Mouse (Mus musculus): ENCODE data around the gene Zfp37. TPM values are rescaled to one million over a fixed set of nuclear protein-coding genes. Genes with fewer than 3 reads are reported as not detected.
"Not testable (repeated sequence)": the region's sequence is repeated elsewhere in the genome, so short reads cannot be mapped to it uniquely, and the experiment has no call there.

Zfp37 gene
- 10 to 100 TPM; 22.9 to 25.6 TPM for total RNA-seq (2021)

DNA sequence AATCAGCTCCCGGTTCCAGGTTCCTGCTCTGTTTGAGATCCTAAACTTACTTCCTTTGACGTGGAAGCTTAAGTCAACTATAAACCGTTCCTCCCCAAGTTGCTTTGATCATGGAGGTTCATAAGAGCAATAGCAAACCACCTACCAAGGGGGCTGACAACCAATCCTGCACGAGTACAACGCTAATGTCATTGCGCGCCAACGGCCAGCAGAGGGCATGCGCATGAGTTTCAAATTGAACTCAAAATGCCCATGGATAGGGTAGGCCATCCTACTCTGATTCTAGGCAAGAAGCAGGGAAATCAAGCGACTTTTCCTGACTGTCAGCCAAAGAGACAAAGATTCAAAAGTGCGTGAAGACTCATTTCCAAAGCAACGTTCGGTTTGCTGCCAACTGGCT is at the start of gene Zfp37:
Gene Zfp37, minus strand, starts transcription at position 279 of the 400 bp plus-strand sequence.
- no peak for DNase-seq (ENCODE audit: extremely low spot score in 1 of 2, low spot score in 1 of 2)

DNA sequence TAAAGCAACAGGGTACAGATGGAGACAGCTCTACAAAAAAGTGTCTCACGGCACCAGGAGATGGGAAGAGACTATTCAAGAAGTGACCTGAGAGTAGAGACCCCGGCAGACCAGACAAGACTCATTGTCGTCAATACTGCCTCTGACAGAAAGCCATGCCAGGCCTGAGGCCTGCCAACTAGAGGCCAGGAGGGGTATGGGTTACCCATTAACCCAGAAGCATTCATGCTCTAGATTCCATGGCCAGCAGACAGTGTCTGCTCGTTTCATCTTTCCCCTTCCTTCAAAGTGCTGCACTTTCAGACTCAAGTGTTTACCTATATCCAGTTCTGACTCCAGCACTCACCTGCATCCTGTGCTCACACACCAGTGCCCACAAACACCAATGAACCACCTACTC is 47.2 kb upstream of the Zfp37 start:
- DNase-seq (ENCODE audit: extremely low spot score in 1 of 2, low spot score in 1 of 2): no peak

DNA sequence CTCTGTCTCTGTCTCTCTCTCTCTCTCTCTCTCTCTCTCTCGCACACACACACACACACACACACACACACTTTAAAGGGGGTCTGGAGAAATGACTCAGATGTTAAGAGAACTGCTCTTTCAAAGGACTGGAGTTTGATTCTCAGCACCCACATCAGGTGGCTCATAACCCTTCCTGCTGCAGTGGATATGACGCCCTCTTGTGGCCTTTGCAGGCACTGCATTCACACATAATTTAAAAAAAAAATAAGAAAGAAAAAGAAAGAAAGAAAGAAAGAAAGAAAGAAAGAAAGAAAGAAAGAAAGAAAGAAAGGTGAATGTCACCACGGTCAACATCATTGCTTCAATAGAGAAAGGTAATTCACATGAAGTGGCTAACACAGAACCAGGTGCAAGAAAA is 46.4 kb upstream of the Zfp37 start:
- DNase-seq (ENCODE audit: extremely low spot score in 1 of 2, low spot score in 1 of 2): no peak

DNA sequence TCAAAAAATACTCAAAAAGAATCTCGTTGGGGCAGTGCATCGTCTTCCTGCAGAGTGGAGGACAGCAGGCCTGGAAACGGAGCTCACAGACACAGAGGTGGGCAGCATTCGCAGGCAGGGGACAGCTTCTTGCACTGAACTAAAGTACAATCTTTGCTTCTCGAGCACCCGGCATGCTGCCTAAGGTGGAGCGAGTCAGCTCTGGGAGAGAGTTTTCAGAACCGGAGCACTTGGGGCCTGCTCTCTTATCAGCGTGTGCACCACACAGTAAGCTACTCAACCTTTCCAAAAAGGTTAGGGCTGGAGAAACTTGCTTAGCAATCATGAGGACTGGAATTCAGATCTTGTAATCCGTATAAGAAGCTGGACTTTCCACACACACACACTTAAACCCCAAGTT is 45.8 kb upstream of the Zfp37 start:
- no peak for DNase-seq (ENCODE audit: extremely low spot score in 1 of 2, low spot score in 1 of 2)

DNA sequence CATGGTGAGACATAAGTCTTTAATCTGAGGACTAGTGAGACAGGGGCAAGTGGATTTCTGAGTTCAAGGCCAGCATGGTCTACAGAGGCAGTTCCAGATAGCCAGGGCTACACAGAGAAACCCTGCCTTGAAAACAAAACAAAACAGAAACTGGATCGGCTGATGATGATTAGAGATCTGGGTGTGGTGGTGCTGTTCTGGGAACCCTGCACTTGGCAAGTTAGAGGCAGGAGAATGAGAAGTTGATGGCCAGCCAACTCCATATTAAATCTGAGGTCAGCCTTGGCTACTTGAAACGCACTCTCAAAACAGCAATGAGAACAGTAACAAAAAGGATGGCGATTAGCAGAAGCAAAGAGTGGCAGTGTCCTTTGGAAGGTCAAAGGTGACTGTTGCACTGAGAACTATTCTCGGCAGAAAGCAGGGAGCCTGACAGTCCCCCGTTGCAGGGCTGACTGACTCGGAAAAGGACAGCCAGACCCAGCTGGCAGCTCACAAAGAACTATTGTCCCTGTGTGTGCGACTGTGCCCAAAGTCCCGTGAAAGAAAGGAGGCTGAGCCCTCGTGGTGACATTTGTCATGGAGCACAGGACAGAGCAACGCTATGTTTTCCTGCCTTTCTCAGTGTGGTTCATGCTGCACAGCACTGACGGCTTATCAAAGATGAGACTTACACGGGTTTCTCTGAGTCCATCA is 44.1 kb upstream of the Zfp37 start:
- DNase-seq (ENCODE audit: extremely low spot score in 1 of 2, low spot score in 1 of 2): peak in 1 of 2 experiments; percentile 4

DNA sequence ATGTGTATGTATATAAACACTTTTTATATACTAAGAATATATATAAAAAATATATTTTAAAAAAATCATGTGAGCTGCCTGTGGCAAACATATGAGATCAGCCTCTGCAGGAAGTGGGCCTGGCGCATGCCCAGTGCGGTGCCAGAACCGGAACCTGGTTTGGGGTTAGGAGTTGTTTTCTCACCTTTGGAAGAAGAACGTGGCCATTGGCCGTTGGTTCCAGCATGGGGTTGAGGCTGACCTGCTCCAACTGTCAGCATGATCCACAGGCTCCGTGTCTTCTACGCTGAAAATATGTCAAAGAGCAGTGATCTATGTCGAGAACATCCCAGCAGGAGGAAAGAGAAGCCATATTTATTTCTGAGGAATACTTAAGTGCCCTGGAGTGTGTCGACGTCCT is 43.1 kb upstream of the Zfp37 start:
- DNase-seq (ENCODE audit: extremely low spot score in 1 of 2, low spot score in 1 of 2): peak in 1 of 2 experiments; percentile 1

DNA sequence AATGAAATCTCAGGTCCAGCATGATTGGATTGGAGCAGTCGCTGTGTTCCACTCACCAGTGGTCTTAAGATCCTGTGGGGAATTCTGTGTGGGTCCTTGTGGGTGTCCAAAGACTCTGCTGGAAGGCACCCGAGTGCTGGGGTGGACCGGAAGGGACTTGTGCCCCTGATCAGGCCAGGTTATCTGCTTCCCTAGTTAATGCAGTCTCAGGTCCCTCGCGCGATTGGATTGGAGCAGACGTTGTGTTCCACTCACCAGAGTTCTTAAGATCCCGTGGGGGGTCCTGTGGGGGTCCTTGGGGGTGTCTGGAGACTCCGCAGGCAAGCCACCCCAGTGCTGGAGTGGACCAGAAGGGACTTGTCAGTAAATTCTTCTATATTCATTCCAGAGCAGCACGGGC is 41.8 kb upstream of the Zfp37 start:
- DNase-seq (ENCODE audit: extremely low spot score in 1 of 2, low spot score in 1 of 2): no peak

DNA sequence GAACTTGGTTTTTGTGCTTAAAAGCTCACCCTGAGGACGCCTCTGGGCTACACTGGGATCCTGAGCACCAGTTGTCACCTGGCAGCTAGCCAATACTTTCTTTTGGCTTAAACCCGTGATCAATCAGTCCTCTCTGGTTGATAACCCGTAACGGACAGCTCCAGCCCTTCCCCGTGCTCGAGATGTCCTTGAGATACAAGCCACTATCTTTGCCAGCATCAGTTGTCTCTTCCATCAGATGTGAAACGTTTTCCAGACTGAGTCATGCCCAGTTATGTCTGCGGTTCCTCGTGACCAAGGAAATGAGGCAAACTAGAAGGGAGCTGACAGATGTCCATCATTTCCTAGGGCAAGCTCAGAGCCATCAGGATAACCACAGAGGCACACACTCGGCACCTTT is 36.3 kb upstream of the Zfp37 start:
- peak in 1 of 2 experiments; percentile 5 for DNase-seq (ENCODE audit: extremely low spot score in 1 of 2, low spot score in 1 of 2)

DNA sequence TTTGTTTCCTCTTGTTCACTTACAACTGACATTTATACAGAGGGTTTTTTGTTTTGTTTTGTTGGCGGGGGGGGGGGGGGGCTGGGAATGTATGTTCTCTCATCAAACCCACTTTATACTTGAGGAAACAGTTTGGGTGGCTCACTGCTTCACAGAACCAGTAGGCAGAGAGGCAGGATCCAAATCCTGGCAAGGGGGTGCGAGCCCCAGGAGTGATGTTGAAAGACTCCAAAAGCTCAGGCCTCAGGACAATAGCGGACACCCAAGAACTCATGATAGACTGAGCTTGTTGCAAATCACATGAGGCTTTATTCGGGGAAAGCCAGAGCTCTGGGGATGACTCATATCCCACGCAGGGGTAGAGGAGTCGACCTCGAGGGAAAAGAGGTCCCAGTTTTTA is 35.2 kb upstream of the Zfp37 start:
- not testable (repeated sequence) for DNase-seq (ENCODE audit: extremely low spot score in 1 of 2, low spot score in 1 of 2)

DNA sequence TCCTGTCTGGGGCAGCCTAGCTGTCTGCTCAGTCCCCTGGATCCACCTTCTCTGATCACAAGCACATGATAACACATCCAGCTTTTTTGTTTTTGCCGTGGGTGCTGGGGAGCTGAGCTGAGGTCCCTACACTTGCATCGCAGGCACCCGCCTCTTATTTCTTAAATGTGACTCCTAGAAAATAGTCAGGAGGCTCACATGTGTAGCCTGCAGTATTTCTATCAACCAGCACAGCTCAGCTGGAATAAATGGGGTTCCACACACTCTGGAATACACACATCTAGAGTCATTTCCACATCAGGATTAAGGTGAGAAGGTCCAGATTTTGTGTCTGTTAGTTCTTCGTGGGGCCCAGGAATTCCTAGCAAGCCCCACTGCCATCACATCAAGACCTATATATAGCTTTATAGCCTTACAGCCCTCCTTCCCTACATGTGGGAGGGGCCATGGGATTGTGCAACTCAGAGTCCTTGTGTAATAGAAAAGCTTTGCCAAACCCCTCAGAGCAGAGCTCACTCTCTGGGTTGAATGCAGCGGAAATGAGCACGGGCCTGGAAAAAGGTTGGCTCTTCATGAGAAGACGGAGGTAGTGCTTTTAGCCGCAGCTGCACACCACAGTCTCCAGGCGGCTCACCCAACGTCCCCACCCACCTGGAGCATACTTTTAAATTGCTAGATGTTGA is 34.4 kb upstream of the Zfp37 start:
- DNase-seq (ENCODE audit: extremely low spot score in 1 of 2, low spot score in 1 of 2): no peak

DNA sequence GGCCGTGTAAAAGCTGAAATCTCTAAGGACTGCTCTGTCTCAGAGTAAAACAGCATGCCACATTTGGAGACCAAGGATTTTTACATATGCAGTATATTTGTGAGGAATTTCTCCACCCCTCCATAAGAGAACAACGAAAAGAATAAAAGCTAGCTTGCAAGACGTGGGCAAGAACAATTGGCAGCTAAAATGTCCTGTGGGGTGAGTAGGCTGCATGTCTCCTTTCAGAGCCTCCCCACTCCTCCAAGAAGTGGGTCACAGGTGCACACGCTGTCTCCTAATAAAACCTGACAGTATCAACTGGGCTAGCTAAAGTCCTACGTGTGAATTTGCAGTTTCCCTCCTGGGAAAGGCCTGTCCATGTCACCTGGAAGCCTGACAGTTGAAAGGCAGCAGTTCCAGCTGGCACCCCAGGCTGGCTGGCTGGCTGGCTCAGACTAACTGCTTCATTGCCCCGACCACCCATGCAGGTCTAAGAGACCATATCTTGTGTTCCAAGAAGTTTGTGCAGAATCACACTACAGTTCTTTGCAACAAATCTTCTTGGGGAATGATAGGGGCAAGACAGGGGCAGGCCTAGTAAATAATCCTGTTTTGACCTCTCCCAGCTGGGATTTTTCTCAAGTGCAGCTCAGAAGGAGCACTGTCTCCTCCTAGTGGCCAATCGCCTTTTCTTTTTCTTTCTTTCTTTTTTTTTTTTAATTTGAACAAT is 32.4 kb upstream of the Zfp37 start:
- DNase-seq (ENCODE audit: extremely low spot score in 1 of 2, low spot score in 1 of 2): peak in 1 of 2 experiments; percentile 25

DNA sequence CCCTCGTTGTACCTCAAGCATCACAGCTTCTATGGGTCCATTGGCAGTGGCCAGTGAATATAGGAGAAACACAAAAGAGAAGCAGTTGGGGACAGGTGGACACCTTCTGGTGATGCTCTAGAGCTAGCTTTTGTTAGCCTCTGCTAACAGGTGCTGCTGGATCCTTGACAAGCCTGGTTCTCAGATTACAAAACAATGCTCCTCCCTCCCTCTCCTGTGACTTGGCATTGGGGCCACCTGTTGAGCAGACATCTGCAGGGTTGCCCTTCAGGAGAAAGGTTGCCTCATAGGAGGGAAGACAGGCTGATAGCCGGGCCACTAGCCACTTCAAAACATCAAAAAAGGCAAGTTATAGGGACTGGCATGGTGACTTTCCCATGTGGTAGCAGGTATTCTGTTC is 31.4 kb upstream of the Zfp37 start, which contains the start of gene Slc31a2:
Gene Slc31a2, plus strand, starts transcription at position 287 of the 400 bp plus-strand sequence.
- DNase-seq (ENCODE audit: extremely low spot score in 1 of 2, low spot score in 1 of 2): no peak

DNA sequence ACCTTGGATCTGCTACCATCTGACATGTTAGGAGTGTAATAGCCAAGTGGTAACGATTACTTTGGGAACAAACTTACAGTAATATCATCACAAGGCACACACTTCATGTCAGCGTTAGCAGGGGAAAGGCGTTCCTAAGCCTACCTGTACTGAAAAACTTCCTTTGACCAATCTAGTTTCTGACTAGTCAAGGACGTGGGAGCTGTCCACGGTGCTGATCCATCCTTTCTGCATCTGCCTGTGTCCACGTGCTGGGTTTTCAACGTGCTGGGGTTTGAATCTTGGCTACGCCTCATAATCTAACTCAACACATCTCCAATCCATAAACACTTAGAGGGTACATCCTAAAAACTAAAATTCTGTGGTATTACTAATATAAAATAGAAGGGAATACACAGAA is 26.1 kb upstream of the Zfp37 start:
- DNase-seq (ENCODE audit: extremely low spot score in 1 of 2, low spot score in 1 of 2): no peak

DNA sequence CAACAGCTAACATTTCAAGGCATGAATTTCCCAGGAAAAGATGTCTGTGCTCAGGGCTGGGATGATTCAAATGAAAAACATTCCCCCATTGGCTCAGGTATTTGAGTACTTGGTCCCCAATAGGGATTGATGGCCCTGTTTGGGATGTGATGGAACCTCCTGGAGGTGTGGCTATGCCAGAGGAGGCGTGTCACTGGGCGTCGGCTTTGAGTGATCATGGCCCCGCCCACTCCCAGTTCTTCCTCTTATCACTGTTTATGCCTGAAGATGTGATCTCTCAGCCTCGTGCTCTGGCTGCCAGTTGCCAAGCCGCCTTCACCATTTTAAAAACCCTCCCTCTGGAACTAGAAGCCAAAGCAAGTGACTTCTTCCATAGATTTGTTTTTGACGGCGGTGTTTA is 23.7 kb upstream of the Zfp37 start:
- DNase-seq (ENCODE audit: extremely low spot score in 1 of 2, low spot score in 1 of 2): no peak

DNA sequence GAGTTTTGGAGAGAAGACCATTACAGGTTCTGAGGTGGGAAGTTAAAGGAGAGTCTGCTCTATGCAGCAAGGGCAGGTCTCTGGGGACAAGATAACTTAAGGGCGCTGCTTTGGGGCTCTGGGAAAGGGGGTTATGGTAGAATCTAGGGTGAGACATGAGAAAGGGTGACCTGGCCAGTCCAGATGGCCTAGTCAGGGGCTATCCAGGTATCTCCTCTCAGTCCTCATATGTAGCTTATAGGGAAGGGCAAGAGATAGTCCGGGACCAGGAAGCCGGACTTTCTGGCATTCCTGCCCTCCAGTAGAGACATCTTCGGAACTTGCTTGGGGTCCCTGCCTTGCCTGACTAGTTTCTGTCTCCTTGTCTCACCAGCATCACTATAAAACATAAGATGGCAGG is 20.9 kb upstream of the Zfp37 start:
- DNase-seq (ENCODE audit: extremely low spot score in 1 of 2, low spot score in 1 of 2): no peak

DNA sequence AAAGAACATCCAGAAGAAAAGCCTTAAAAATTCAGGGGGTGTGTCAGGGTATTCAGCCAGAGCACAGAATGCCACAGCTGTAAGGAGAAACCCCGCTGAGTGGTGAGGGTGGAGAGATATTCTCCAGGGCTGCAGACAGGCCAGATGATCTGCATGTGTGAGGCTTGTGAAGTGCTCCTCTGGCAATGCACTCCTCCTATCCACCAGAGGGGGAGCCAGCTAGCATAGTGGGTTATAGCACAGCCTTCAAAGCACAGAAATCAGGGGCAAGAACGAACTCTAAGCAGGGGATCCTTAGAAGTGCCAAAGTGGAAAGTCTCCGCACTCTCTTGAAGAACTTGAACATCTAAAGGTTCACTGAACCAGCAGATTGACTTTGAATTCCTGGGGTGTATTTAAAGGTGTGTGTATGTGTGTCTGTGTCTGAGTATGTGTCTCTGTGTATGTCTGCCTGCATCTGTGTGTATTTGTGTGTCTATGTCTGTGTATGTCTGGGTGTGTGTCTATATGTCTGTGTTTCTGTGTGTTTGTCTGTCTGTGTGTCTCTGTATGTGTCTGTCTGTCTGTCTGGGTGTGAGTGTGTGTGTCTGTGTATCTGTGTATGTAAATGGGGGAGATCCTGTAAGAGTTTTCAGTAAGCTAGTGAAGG is 20.2 kb upstream of the Zfp37 start:
- DNase-seq (ENCODE audit: extremely low spot score in 1 of 2, low spot score in 1 of 2): no peak

DNA sequence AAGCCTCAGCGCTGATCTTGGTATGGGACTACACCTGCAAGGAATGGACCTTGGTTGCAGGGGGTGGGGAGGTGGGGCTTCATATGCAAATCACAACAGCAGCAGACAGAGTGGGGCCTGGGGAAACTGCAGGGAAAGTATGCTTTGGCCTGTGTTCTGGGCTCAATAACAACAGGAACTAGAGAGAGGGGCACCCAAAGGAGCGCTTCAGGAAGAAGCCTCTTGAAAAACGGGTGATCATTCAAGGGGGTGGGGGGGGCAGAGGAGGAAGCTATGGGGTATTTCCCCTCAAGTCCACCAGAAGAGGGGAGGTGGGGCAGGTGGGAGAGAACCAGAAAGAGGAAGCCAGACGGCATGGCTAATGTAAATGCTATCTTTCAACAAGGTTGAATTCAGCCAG is 17.5 kb upstream of the Zfp37 start:
- DNase-seq (ENCODE audit: extremely low spot score in 1 of 2, low spot score in 1 of 2): no peak

DNA sequence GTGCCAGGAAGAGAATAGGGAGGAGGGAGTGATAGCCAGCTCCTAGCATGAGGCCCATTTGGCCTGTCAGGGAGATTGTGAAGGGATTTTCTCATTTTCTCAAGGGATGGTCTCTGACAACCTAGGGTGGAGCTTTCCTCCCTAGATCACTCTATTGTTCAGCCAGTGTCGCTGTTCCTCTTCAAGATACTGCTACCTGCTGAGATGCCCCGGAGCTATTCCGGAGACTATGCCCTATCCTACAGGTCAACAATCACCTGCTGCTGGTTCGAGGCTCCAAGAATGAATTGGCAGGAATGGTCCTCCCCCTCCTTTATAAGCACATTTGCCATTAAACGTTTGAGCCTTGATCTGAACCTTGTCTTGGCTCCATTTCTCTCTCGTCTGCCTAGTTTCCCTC is 9.7 kb upstream of the Zfp37 start:
- no peak for DNase-seq (ENCODE audit: extremely low spot score in 1 of 2, low spot score in 1 of 2)

DNA sequence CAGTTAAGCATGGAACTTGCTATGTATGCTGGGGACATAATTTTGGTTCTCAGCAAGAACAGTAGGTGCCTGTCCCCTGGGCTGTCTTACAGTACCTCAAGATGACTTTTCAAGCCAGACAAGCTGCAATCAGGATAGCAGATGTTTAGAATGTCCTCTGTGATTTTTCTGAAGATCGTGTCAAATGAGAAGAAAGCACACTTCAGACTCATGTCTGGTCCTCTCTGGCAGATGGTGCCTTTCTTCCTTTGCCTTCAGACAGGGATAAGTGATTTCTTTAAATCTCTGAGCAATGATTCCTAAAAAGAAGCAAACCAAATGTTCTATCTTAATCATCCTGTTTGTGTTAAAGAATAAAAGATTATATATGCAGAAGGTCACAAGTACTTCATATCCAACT is 694 bp downstream of the Zfp37 start:
- no peak for DNase-seq (ENCODE audit: extremely low spot score in 1 of 2, low spot score in 1 of 2)

DNA sequence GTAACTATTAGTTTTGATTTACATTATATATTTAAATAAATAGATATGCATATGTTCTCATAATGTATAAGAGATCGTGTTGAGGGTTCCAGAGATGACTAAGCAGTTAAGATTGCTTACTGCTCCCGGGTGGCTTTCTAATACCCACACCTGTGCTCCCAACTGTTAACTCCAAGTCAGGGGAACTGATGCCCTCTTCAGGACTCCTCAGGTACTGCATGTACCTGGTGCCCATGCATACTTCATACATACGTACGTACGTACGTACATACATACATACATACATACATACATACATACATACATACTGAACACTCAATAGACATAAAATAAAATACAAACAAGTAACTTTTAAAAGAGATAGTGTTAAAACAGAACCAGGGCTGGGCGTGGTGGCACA is 1.4 kb downstream of the Zfp37 start:
- peak in 1 of 2 experiments; percentile 21 for DNase-seq (ENCODE audit: extremely low spot score in 1 of 2, low spot score in 1 of 2)

DNA sequence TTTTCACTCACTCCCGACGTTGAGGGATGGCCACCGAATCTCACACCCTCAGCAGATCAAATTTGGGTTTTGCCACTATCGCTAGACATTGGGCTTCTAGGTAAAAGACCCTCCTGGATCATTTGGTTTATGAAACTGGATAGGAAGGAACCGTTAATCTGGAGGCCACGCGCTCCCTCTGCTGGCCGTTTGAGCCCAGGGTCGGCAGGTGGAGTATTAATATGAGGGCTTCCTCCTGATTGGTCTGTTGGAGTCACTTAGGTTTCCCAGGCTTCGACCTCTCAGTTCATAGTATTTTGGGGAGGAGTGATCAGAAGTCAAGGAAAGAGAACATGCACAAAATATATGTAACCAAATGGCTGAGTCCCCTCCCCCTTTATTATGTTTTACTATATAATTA is 2.5 kb downstream of the Zfp37 start:
- peak in 1 of 2 experiments; percentile 68 for DNase-seq (ENCODE audit: extremely low spot score in 1 of 2, low spot score in 1 of 2)

Data from layer of hippocampus, postnatal 25 days (tissue).